Mouse (Mus musculus): Measurements from ENCODE around the gene Sftpd.

- TF ChIP-seq POLR2A (IDR thresholded peaks at IDR 0.05; ENCODE audit: borderline replicate concordance, control insufficient read depth, low read depth, low read length), result no peak
- no peak for TF ChIP-seq CTCF (IDR thresholded peaks at IDR 0.05; ENCODE audit: control insufficient read depth, insufficient read depth, low read length)
Observed at GRCm38 (mm10) chr14:41160076-41160475, 24.9 kb downstream of the Sftpd start.

All from bone marrow, adult 2 months (tissue).